Mouse (Mus musculus) T-cell, adult 66 days (primary cell): ENCODE results near the gene Snx15. TPM values are rescaled to one million over a fixed set of nuclear protein-coding genes. Genes with fewer than 3 reads are reported as not detected.

Source experiments
- total RNA-seq, 2 experiments: library from RNA; stranded (reverse); gene quantifications; 3 replicates in 1 of 2; 4 replicates in 1 of 2; pipeline ENCODE4 v1.2.4; 2023

Snx15 gene
- total RNA-seq = 10 to 100 TPM; 33.6 to 39.4 TPM

GRCm38 (mm10) chr19:6127760-6128341 lies at the start of gene Snx15:
Gene Snx15, minus strand, starts transcription at chr19:6128304.

DNA sequence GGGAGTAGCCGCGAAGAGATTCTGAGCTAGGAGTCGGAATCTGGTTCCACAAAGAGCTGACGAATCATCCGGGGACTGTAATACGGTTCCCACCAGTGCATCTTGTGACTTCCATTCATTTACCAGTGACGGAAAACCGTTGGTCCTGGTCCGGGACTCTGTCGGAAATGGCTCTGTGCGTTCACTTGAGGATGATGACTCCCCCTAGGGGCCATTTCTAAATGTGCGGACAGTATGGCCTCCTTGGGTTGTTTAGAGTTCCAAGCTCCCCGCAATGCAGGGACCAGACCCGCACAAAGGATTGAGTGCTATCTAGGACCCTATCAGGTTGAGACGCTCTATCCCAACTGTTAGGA lies 13.3 kb upstream of the Snx15 start, which contains the start of gene Arl2:
Arl2 (minus strand) TSS at position 155 of the 356 bp plus-strand sequence.

DNA sequence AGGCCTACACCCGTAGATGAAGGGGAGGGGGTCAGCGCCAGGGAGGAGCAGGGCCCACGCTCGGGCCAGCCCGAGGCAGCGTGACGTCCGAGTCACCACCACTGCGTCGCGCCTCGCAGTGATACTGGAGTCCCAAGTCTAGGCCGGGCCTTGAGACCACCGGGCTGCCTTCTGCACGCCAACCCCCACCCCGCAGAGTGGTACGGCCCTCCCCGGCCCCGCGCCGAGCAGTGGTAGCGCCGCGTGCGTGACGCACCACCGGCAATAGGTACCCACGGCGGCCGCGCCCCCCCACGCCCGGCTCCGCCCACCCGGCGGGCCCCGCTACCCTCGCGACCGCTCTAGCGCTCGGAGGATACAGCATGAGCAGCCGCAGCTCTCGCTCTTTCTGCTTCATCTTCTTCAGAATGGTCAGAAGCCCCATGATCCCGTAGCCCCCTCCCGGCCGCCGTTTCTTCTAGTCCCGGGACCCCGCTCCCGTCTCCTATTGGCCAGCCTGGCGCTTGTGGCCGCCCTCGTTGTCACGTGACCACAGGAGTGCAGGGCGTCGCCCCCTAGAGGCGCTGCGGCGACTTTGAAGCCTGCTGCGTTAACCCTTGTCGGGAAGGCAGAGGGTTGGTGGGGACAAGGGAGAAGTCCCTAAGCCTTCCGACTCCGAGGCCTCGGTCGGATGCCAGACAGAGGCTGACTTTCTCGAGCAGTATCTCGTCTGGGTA lies 12.7 kb upstream of the Snx15 start, which contains the start of gene Batf2:
Batf2 (plus strand) TSS at position 306 of the 716 bp plus-strand sequence.

DNA sequence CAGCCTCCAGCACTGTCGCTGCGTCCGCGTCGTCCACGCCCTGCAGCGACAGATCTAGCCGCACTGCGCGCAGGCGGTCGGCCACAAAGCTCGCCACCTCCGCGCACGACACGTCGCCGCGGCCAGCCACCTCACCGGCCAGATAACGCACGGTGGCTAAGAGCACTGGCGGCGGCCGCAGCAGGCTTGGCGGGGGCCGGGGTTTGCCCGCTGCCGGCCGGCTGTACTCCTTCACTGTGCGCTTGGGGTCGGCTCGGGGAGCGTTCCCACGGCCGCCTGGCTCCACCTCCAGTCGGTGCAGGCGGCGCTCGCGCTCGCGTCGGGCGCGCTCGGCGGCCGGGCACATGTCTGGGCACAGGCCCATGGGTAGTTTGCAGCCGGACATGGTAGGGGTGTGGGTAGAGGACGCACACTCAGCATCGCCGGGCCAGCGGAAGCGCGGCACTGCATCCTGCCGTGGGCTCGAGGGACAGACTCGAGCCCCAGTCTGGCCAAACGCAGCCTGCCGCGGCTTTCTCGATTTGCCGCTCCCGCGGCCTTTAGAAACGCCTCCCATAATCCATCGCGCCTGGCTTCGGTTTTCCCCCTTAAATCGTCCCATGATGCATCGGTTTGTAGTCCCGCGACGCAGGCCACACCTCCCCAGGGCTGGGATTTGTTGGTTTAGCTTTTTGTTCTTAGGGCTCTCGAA lies 10.0 kb downstream of the Snx15 start, which contains the start of gene Sac3d1:
Sac3d1 (minus strand) TSS at position 665 of the 691 bp plus-strand sequence.

DNA sequence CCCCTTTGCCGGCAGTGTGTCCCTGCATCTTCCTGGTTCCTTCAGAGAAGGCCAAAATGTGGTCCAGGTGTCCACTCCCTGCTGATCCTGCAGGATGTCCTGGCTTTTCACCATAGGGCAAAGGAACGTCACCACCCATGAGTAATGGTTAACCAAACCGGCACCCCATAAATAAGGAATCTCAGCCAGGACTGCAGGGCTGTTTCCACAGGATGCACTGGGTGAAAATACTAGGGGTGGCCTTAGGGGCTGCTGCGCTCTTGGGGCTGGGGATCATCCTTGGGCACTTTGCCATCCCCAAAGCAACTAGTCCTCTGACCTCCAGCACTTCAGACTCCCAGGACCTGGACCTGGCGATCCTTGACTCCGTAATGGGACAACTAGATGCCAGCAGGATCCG lies 22.5 kb downstream of the Snx15 start, which contains the start of gene Naaladl1:
Naaladl1 (plus strand) TSS at position 197 of the 400 bp plus-strand sequence.

DNA sequence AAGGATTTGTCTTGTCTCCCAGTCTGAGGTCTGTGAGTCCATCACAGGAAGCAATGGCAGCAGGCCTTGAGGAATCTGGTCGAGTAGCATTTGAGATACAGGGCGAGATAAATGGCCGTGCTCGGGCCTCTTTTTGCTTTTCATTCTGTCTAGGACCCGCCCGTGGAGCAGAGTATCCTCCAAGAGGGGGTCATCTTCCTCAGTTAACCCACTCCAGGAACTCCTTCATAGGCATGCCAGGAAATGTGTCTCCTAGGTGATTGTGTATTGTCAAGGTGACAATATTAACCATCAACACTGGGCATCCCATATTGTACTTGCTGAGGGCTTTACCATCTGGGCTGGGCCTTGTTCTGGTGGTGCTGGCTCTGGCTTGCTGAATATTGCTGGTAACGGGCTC lies 34.0 kb downstream of the Snx15 start, which contains the start of gene AC131692.1:
AC131692.1 (plus strand) TSS at position 301 of the 400 bp plus-strand sequence.

DNA sequence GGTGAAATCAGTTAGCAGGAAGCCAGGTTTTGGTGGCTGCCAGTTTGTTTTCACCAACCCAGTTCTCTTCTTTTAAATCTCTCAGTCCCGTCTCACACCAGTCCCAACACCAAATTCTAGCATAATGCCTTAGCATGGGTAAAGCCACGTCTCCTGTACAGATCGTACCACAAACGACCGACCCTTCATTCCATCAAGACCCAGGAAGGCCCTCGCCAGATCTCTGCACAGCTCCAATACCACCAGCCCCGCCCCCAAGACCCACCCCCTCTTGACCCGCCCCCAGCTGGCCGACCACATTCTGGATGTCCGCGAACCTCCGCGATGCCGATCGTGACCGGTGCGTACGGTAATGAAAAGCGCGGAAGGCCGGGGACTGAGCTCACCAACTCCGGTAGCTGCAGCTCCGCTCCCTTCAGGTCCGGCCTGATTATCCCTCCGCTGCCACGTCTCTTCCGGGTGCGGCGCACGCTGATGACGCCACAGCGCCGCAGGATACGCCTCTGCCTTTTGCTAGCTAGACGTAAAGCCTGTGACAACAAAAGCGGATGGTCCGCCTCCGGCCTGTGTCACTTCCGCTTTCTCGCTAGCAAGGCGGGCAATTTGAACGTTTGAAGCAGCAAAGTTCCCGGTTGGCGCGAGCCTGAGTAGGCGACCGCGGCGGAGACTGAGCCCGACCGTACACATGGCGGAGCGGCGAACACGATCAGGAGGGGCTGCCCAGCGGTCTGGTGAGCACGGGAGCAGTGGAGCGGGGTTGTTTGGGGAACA lies 43.4 kb downstream of the Snx15 start, which contains the start of the genes Zfpl1 and Cdca5:
Zfpl1 (minus strand) TSS at position 479 of the 771 bp plus-strand sequence.
Cdca5 (plus strand) TSS at position 506 of the 771 bp plus-strand sequence.

DNA sequence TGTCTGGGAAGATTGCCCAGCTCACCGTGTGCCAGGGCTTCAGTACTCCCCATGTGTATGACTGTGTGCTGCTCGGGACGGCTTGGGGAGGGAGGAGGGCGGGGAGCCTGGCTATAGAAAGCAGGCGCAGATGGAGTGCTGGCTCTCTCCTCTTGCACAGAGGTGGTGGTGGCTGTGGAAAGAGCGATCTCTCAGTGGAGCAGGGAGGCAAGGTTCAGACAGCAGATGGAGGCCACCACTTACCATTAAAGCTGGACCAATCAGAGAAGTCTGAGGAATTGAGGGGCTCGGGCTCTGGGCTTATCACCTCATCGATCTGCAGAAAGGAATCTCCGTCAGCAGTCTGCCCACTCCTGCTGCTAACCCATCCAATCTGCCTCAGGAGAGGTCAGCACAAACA lies 45.9 kb downstream of the Snx15 start, which contains the start of gene Gm28374:
Gm28374 (minus strand) TSS at position 101 of the 400 bp plus-strand sequence.

GRCm38 (mm10) chr19:6079983-6080480 lies 48.1 kb downstream of the Snx15 start, which contains the start of gene Tmem262:
Gene Tmem262, plus strand, starts transcription at chr19:6080033.

DNA sequence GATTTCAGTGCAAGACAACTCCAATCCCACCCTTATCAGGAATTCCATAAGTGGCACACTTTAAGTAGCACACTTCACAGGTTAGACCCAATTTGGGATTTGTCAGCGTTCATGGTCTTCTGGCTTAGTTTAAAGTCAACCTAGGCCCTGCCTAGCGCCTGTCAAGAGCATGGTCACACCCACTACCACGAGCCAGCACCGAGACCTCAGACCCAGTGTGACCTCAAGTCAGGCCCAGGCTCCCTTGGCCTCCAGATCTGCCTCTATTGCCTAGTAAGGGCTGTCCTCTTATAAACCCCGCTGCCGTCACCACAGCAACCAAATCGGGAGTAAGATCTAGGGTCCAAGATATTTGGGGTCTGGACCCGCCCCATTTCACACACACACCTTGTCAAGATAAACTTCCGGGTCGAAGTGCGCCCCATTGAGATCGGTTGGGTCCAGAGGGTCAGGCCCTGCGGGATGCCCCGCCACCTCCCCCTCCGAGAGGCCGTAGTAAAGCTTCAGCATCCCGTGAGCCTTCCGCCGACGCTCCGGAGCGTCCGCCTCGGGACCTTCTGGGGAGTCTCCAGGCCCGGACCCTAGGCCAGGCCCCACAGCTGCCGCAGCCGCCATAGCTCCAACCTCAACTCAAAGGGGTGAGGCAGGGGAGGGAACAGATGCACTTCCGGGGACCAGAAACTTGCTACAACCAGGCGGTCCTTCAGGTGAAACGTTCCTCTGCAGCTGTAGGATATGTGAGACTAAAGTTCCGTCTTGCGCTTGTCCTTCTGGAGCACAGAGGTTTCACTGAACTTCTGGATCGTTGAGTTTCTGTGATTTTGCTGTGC lies 51.3 kb downstream of the Snx15 start, which contains the start of gene Vps51:
Vps51 (minus strand) TSS at position 668 of the 830 bp plus-strand sequence.

Other genes starting within 250 kb of the Snx15 start
- 1 to 10 TPM; 4.9 to 6.1 TPM for gene Tigd3, start 234.2 kb downstream of the Snx15 start, total RNA-seq
- 100 to 1,000 TPM; 147 to 183 TPM for gene Dpf2, start 215.3 kb downstream of the Snx15 start, total RNA-seq
- under 1 TPM in 1 of 2 experiments, not detected in 1; 0.52 TPM for gene Cdc42ep2, start 203.5 kb downstream of the Snx15 start, total RNA-seq
- 10 to 100 TPM; 66.1 to 74.2 TPM for gene Pola2, start 164.1 kb downstream of the Snx15 start, total RNA-seq
- gene Slc22a20, start 142.2 kb downstream of the Snx15 start, total RNA-seq = not detected
- 100 to 1,000 TPM; 165 to 174 TPM for gene Capn1, start 112.4 kb downstream of the Snx15 start, total RNA-seq
- gene Syvn1, start 81.7 kb downstream of the Snx15 start, total RNA-seq = 10 to 100 TPM; 49.9 to 56.0 TPM
- 10 to 100 TPM; 21.7 to 31.5 TPM for gene Mrpl49, start 70.5 kb downstream of the Snx15 start, total RNA-seq
- 1,000 to 10,000 TPM; 3,055 to 3,156 TPM for gene Fau, start 70.5 kb downstream of the Snx15 start, total RNA-seq
- gene Znhit2, start 67.1 kb downstream of the Snx15 start, total RNA-seq = 10 to 100 TPM; 16.1 to 20.1 TPM
- 10 to 100 TPM; 18.7 to 20.5 TPM for gene Tm7sf2, start 59.9 kb downstream of the Snx15 start, total RNA-seq
- gene Vps51, start 51.1 kb downstream of the Snx15 start, total RNA-seq = 100 to 1,000 TPM; 107 to 113 TPM
- gene Tmem262, start 48.3 kb downstream of the Snx15 start, total RNA-seq = not detected
- gene Gm28374, start 46.0 kb downstream of the Snx15 start, total RNA-seq = not detected
- 10 to 100 TPM; 56.5 to 63.3 TPM for gene Zfpl1, start 43.3 kb downstream of the Snx15 start, total RNA-seq
- 1 to 10 TPM; 1.7 to 3.6 TPM for gene Cdca5, start 43.3 kb downstream of the Snx15 start, total RNA-seq
- gene AC131692.1, start 33.9 kb downstream of the Snx15 start, total RNA-seq = not detected
- not detected for gene Naaladl1, start 22.5 kb downstream of the Snx15 start, total RNA-seq
- 10 to 100 TPM; 10.7 to 14.0 TPM for gene Sac3d1, start 9.7 kb downstream of the Snx15 start, total RNA-seq
- under 1 TPM in 1 of 2 experiments, not detected in 1; 0.95 TPM for gene Batf2, start 12.7 kb upstream of the Snx15 start, total RNA-seq
- 10 to 100 TPM; 24.3 to 25.9 TPM for gene Arl2, start 13.2 kb upstream of the Snx15 start, total RNA-seq
- not detected for gene Majin, start 56.1 kb upstream of the Snx15 start, total RNA-seq
- not detected for gene Gpha2, start 98.1 kb upstream of the Snx15 start, total RNA-seq
- gene Ppp2r5b, start 107.6 kb upstream of the Snx15 start, total RNA-seq = 10 to 100 TPM; 20.3 to 31.1 TPM
- 100 to 1,000 TPM; 171 to 195 TPM for gene Atg2a, start 113.4 kb upstream of the Snx15 start, total RNA-seq
- gene Ehd1, start 148.4 kb upstream of the Snx15 start, total RNA-seq = 10 to 100 TPM; 40.0 to 48.7 TPM
- gene Cdc42bpg, start 178.2 kb upstream of the Snx15 start, total RNA-seq = 1 to 10 TPM; 5.8 to 7.4 TPM
- 10 to 100 TPM; 39.7 to 51.0 TPM for gene Men1, start 206.7 kb upstream of the Snx15 start, total RNA-seq
- 100 to 1,000 TPM; 548 to 585 TPM for gene Map4k2, start 212.8 kb upstream of the Snx15 start, total RNA-seq
- 1,000 to 10,000 TPM in 1 of 2 experiments, 100 to 1,000 TPM in 1; 947 to 1,030 TPM for gene Sf1, start 235.4 kb upstream of the Snx15 start, total RNA-seq